Mouse (Mus musculus): ENCODE measurements at regions not wholly inside any gene's neighbourhood (a gene's known extent, or its start where the extent isn't known, plus 50 kb on each side); places are given as distances from the start of the nearest gene placed in this dataset.
"Not testable (repeated sequence)": the region's sequence is repeated elsewhere in the genome, so short reads cannot be mapped to it uniquely, and the experiment has no call there.

GRCm38 (mm10) chr19:33010886-33011446 is 253.7 kb downstream of the Pten start:
- WGBS = 41% methylated on average over 11 of the region's 11 CpGs
- H3K27ac ChIP-seq (ENCODE audit: low read depth, low read length) = no peak overlapping the region
- no peaks in the 10 kb centered on the region for H3K4me1 ChIP-seq (ENCODE audit: insufficient read depth)
- H3K36me3 ChIP-seq (ENCODE audit: insufficient read depth) = no peaks in the 10 kb centered on the region
- H3K9me3 ChIP-seq (ENCODE audit: low read length) = no peaks in the 10 kb centered on the region
- H3K4me2 ChIP-seq (ENCODE audit: low read depth) = no peak overlapping the region
- DNase-seq = no peak
- H3K9ac ChIP-seq = no peak overlapping the region
- no peak for ATAC-seq
- H3K27me3 ChIP-seq (ENCODE audit: insufficient read depth, low read length) = no peaks in the 10 kb centered on the region
- no peak overlapping the region for H3K4me3 ChIP-seq (ENCODE audit: low read depth, low read length)
- TF ChIP-seq CTCF (IDR thresholded peaks at IDR 0.05; ENCODE audit: low read depth) = no peak

- not testable (repeated sequence) for H3K4me3 ChIP-seq (ENCODE audit: low read depth, low read length); H3K27me3 ChIP-seq (ENCODE audit: insufficient read depth, low read length); ATAC-seq; H3K9ac ChIP-seq; H3K4me1 ChIP-seq (ENCODE audit: insufficient read depth); H3K27ac ChIP-seq (ENCODE audit: low read depth, low read length); H3K36me3 ChIP-seq (ENCODE audit: insufficient read depth); DNase-seq; H3K9me3 ChIP-seq (ENCODE audit: low read length); H3K4me2 ChIP-seq (ENCODE audit: low read depth)
- WGBS = 95% methylated on average over 9 of the region's 9 CpGs
Observed at GRCm38 (mm10) chr19:33014879-33015278, 257.6 kb downstream of the Pten start.

- Histone ChIP-seq H3K27me3 (ENCODE audit: insufficient read depth, low read length) (no peaks in the 10 kb centered on the region), H3K27ac (ENCODE audit: low read depth, low read length) (no peak overlapping the region), H3K4me3 (ENCODE audit: low read depth, low read length) (no peak overlapping the region), H3K4me2 (ENCODE audit: low read depth) (no peak overlapping the region), H3K9me3 (ENCODE audit: low read length) (no peaks in the 10 kb centered on the region), H3K4me1 (ENCODE audit: insufficient read depth) (no peaks in the 10 kb centered on the region), H3K36me3 (ENCODE audit: insufficient read depth) (no peaks in the 10 kb centered on the region), H3K9ac (no peak overlapping the region)
- 86% methylated on average over 3 of the region's 3 CpGs for WGBS
- TF ChIP-seq CTCF (IDR thresholded peaks at IDR 0.05; ENCODE audit: low read depth) = no peak
- no peak for DNase-seq
- no peak for ATAC-seq
Observed at GRCm38 (mm10) chr19:33021161-33021560, 263.9 kb downstream of the Pten start.

GRCm38 (mm10) chr19:33022839-33023428 is 265.6 kb downstream of the Pten start:
- Histone ChIP-seq H3K36me3 (ENCODE audit: insufficient read depth) (no peaks in the 10 kb centered on the region), H3K4me1 (ENCODE audit: insufficient read depth) (no peaks in the 10 kb centered on the region), H3K27me3 (ENCODE audit: insufficient read depth, low read length) (no peaks in the 10 kb centered on the region), H3K4me3 (ENCODE audit: low read depth, low read length) (no peak overlapping the region), H3K27ac (ENCODE audit: low read depth, low read length) (no peak overlapping the region), H3K9ac (no peak overlapping the region), H3K9me3 (ENCODE audit: low read length) (no peaks in the 10 kb centered on the region), H3K4me2 (ENCODE audit: low read depth) (no peak overlapping the region)
- DNase-seq = no peak
- ATAC-seq = no peak
- no peak for TF ChIP-seq CTCF (IDR thresholded peaks at IDR 0.05; ENCODE audit: low read depth)
- 89% methylated on average over 2 of the region's 2 CpGs for WGBS

- no peak overlapping the region for H3K4me3 ChIP-seq (ENCODE audit: low read depth, low read length)
- H3K4me1 ChIP-seq (ENCODE audit: insufficient read depth) = no peaks in the 10 kb centered on the region
- ATAC-seq = no peak
- no peak overlapping the region for H3K9ac ChIP-seq
- TF ChIP-seq CTCF (IDR thresholded peaks at IDR 0.05; ENCODE audit: low read depth) = no peak
- H3K36me3 ChIP-seq (ENCODE audit: insufficient read depth) = no peaks in the 10 kb centered on the region
- no peaks in the 10 kb centered on the region for H3K27me3 ChIP-seq (ENCODE audit: insufficient read depth, low read length)
- H3K27ac ChIP-seq (ENCODE audit: low read depth, low read length) = no peak overlapping the region
- DNase-seq = no peak
- WGBS = 69% methylated on average over 5 of the region's 5 CpGs
- no peaks in the 10 kb centered on the region for H3K9me3 ChIP-seq (ENCODE audit: low read length)
- no peak overlapping the region for H3K4me2 ChIP-seq (ENCODE audit: low read depth)
Observed at GRCm38 (mm10) chr19:33029688-33030444, 272.6 kb downstream of the Pten start.

GRCm38 (mm10) chr19:33040512-33040911 is 283.2 kb downstream of the Pten start:
- H3K4me1 ChIP-seq (ENCODE audit: insufficient read depth) = no peaks in the 10 kb centered on the region
- H3K4me2 ChIP-seq (ENCODE audit: low read depth) = no peak overlapping the region
- ATAC-seq = no peak
- no peak for TF ChIP-seq CTCF (IDR thresholded peaks at IDR 0.05; ENCODE audit: low read depth)
- WGBS = 69% methylated on average over 5 of the region's 5 CpGs
- no peak for DNase-seq
- no peak overlapping the region for H3K27ac ChIP-seq (ENCODE audit: low read depth, low read length)
- no peaks in the 10 kb centered on the region for H3K9me3 ChIP-seq (ENCODE audit: low read length)
- no peak overlapping the region for H3K9ac ChIP-seq
- H3K4me3 ChIP-seq (ENCODE audit: low read depth, low read length) = no peak overlapping the region
- no peaks in the 10 kb centered on the region for H3K27me3 ChIP-seq (ENCODE audit: insufficient read depth, low read length)
- no peaks in the 10 kb centered on the region for H3K36me3 ChIP-seq (ENCODE audit: insufficient read depth)

GRCm38 (mm10) chr19:33040991-33041390 is 283.7 kb downstream of the Pten start:
- Histone ChIP-seq H3K4me2 (ENCODE audit: low read depth) (no peak overlapping the region), H3K36me3 (ENCODE audit: insufficient read depth) (no peaks in the 10 kb centered on the region), H3K9me3 (ENCODE audit: low read length) (no peaks in the 10 kb centered on the region), H3K9ac (no peak overlapping the region), H3K4me1 (ENCODE audit: insufficient read depth) (no peaks in the 10 kb centered on the region), H3K27me3 (ENCODE audit: insufficient read depth, low read length) (no peaks in the 10 kb centered on the region), H3K4me3 (ENCODE audit: low read depth, low read length) (no peak overlapping the region), H3K27ac (ENCODE audit: low read depth, low read length) (no peak overlapping the region)
- WGBS = 69% methylated on average over 6 of the region's 6 CpGs
- no peak for ATAC-seq
- DNase-seq = no peak
- TF ChIP-seq CTCF (IDR thresholded peaks at IDR 0.05; ENCODE audit: low read depth) = no peak

All from forebrain, postnatal 0 days (tissue).